In the genomic region with DNA sequence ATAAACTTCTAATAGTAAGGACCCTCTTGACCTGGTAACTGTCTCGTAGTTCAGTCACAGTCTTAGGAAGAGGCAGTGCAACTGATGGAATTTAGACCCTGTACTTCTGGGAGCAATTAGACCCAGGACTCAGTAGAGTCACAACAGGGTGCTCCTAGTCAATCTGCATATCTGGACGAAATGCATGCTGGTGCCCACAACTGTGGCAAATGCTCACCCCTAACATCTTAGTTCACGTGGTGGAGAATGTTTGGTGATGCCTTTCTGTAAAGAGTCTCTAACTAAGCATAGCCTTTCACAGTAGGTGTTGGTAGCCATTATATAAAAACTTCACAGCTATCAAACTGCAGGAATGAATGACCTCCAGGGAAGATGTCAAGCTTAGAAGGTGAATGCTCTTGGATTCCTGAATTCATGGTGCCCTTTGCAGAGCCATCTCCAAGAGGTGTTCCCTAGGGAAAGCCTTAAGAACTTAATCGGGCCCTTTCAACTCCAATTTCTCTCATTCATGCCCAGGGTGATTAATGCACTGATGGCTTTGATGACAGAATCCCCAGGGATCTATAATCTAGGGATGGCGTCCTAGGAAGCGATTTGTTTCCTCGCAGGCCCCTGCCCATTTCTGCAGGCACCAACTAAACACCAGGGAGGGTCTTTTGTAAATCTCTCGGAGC, we compare ENCODE assay signal across 20 mouse cellular contexts. TPM values are rescaled to one million over a fixed set of nuclear protein-coding genes. Genes with fewer than 3 reads are reported as not detected.
"Had no signal": no experiment of that assay in that cellular context is flagged by ENCODE, and none has a peak within 500 bp of the region (broad histone marks: within the 10 kb centered on the region; RNA-seq: fewer than 3 reads in every experiment).

No protein-coding gene starts in this region.

- ATAC-seq: liver, postnatal 0 days; lung, postnatal 0 days had no signal

- H3K9ac ChIP-seq: liver, embryonic 13.5 days; liver, embryonic 15.5 days; liver, postnatal 0 days; lung, embryonic 15.5 days; neural tube, embryonic 12.5 days had no signal

- H3K4me1 ChIP-seq: liver, embryonic 13.5 days; liver, embryonic 15.5 days; lung, embryonic 15.5 days; megakaryocyte, embryonic 14.5 days; neural tube, embryonic 12.5 days had no signal

- DNase-seq: liver; liver, embryonic 13.5 days; liver, postnatal 0 days; lung, adult 2 months; lung, postnatal 14 days; lung, postnatal 36 days; right cerebral cortex, postnatal 14 days; spleen, adult 18-20 months; thymus, adult 18-20 months; thymus, postnatal 14 days; thymus, postnatal 36 days had no signal

- H3K27ac ChIP-seq: liver, embryonic 13.5 days; liver, embryonic 15.5 days; lung, embryonic 15.5 days; macrophage; neural tube, embryonic 12.5 days had no signal

- H3K4me3 ChIP-seq: liver, embryonic 13.5 days; liver, embryonic 15.5 days; lung, embryonic 15.5 days; megakaryocyte, embryonic 14.5 days; myocyte; neural tube, embryonic 12.5 days had no signal

- H3K4me2 ChIP-seq: liver, embryonic 11.5 days; liver, embryonic 13.5 days; liver, embryonic 15.5 days; lung, embryonic 15.5 days; neural tube, embryonic 12.5 days had no signal

- H3K36me3 ChIP-seq: liver, embryonic 13.5 days; liver, embryonic 15.5 days; lung, embryonic 15.5 days; neural tube, embryonic 12.5 days had no signal

- H3K9me3 ChIP-seq: liver, embryonic 13.5 days; liver, embryonic 15.5 days; lung, embryonic 15.5 days; megakaryocyte, embryonic 14.5 days; neural tube, embryonic 12.5 days had no signal

- H3K27me3 ChIP-seq: liver, embryonic 13.5 days; lung, embryonic 15.5 days; neural tube, embryonic 12.5 days had no signal

RNA-seq across cellular contexts. Expression of a gene that starts 14.8 kb away (rescaled TPM):
- total RNA-seq: neutrophil, adult 5-6 weeks had no signal
- polyA plus RNA-seq: macrophage had no signal
